Mouse (Mus musculus) layer of hippocampus, postnatal 25 days (tissue): ENCODE measurements at regions not wholly inside any gene's neighbourhood (a gene's known extent, or its start where the extent isn't known, plus 50 kb on each side); places are given as distances from the start of the nearest gene placed in this dataset.
"Not testable (repeated sequence)": the region's sequence is repeated elsewhere in the genome, so short reads cannot be mapped to it uniquely, and the experiment has no call there.

ENCODE experiments used
- DNase-seq, 2 experiments: peaks; one replicate each; pipeline ENCODE4 v3.0.0; 2022; ENCODE audit warnings: mixed read lengths in 2 of 2, low spot score in 1 of 2; ENCODE audit errors: extremely low spot score in 1 of 2

GRCm38 (mm10) chr11:111926336-111926735 is 855.7 kb upstream of the Sox9 start:
- no peak for DNase-seq

- DNase-seq = no peak
Observed at GRCm38 (mm10) chr11:111929366-111929765, 852.7 kb upstream of the Sox9 start.

DNA sequence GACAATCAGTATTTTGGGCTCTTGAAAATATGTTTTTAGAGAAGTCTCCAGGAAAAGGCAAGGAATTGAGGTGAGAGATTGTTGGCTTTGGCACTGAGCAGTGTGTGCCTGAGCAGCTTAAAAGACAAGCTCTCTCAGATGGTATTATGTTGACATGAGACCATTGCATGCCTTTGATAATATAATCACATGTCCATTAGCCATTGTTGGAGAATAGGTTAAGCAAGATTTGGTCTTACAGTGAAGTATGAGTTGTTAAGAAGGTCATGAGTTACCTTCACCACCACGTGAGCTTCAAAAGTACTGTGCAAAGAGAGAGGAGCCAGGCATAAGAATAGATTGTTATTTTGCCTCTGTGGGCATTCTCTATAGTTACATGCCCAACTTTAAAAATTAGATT is 850.0 kb upstream of the Sox9 start:
- DNase-seq = no peak

DNA sequence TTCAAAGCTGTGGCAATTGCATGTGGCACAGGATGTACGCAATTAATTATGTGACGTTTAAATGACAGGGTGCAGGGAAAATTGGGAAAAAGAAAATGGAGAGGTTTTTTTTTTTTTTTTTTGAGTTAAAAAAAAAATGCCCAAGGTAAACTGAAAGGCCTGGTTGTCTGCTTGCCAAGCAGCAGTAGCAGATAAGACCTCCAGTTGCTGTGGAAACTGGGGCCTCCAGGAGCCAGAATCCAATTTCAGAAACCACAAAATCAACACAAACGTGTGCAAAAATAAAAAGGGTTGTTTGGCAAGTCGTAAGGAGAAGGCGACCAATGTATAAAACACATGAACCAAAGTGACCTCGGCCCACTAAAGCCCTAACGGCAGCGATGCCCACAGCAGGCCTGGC is 837.7 kb upstream of the Sox9 start:
- no peak for DNase-seq

DNA sequence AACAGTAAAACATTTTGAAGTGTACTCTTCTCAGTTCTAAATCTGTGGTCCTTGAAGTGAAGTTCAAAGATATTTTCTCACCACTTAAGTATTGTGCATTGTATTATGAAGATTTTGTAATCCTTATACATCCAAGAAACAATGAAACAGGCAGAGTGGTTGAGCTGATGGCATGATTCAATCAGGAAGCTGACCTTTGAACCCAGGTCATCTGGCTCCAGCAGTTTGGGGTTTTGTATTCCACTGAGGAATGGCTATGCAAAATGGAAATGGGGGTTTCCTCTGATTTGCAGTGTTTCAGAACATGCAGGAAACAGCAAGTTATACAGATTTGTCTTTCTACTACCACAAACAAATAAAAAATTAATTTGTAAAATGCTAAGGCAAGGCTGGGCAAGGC is 836.2 kb upstream of the Sox9 start:
- no peak for DNase-seq

- no peak for DNase-seq
Observed at GRCm38 (mm10) chr11:111947671-111948070, 834.4 kb upstream of the Sox9 start.

GRCm38 (mm10) chr11:111953421-111953820 is 828.6 kb upstream of the Sox9 start:
- DNase-seq = no peak

DNA sequence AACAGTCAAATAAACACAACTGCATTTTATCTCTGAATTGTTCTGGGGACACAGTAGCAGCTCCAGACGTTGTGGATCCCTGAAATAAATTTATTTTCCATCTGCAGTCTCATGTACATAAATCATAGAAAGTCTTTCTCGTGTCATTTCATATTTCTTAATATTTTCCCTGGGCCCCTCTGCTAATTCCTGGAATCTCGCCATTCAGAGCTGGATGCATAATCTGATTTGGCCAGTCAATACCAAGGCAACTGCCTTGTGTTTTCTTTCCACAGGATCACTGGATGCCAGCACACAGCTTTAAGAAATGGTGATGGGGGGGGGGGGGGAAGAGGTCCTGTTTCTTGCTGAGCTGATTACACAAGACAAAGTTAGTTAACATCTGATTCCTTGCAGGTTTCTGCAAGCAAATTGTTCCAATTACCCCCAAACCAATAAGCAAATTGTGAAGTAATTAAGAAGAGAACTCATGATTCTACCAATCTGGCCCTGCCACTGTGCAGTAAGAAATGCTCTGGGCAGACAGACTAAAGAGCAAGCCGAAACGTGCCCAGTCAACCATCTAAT is 824.2 kb upstream of the Sox9 start:
- no peak for DNase-seq

DNA sequence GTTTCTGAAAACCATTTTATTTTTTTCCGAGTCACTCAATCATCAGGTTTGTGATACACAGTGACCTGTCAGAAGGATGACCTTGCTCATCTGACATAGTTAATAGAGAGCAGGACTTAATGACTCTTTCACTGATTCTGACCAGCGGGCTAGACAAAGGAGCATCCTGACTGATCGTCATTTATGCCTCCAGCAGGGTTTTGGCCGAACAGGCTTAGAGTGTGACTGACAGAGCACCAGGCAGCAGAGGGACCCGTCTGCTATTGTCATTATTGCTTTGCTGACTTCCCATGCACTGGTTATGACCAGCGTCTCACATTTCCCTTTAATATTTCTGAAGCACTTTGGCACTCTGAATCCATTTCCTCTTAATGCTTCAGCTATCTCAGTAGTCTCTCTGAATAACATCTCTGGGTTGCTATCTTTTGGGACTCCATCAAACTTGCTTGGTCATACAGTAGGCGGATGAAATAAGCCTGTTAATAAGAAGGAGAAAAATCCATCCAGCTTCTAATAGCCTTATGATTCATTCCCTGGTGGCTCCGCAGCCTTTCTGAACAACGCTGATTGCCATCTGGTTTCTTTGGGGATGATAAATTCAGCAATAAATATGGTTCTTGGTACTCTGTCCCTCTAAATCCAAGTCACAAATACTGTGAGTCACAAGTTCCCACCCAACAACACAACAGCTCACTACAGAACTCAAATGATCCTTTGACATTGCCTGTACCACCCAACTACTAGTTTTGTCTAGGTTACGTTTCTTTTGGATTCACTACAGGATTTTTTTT is 820.8 kb upstream of the Sox9 start:
- DNase-seq = no peak

DNA sequence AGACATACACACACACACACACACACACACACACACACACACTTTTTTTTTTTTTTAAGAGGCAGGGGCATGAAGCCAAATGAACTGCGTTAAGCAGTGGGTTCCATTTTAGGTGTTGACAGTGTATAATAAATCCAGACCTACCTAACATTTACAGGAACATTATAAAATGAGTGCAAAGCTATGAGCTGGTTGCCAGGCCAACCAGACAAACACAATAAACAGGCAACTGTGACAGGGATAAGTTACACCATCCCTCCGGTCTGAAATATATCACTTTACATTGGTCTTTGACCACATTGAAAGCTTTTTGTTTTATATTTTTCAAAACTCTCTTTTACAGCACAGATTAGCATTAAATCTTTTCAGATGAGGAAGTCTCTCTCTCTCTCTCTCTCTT is 820.2 kb upstream of the Sox9 start:
- DNase-seq = no peak

DNA sequence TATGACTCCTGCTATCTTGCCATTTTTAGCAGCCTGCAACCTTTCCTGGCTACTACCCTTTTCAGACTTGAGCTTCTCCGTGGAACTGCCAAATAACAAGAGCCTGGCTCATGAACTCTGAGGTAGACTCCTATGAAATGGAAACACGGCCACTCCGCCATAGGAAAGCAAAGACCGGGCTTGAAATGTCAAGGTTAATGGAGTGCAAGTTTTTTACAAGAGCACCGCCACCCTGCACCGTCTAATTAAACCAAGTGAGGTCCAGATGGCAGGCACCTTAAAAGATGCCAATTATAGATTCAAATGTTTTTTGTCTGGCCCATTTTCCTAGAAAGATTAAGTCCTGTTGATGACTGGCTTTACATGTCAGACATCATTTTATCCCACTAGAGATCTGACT is 818.0 kb upstream of the Sox9 start:
- no peak for DNase-seq

- no peak for DNase-seq
Observed at GRCm38 (mm10) chr11:111966401-111966800, 815.6 kb upstream of the Sox9 start.

DNA sequence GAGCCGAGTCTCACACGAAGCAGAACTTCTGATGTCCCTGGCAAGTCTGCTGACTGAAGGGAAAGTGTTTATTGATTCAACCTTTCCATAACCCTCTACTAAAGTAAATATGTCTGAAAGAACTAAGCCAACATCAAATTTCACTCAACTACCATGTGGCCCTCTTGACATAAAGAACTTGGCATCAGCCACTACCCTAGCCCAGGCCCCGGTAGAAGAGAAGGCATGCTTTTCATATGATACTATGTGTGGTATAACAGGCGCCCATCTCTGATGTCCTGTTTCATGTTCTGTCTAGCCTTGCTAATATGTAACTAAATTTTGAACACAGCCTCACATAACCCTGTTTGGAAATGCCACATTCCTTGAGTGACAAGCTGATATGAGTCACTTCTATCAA is 811.0 kb upstream of the Sox9 start:
- no peak for DNase-seq

GRCm38 (mm10) chr11:111978667-111979066 is 803.4 kb upstream of the Sox9 start:
- no peak for DNase-seq

- DNase-seq = no peak
Observed at GRCm38 (mm10) chr11:111996395-111996794, 785.6 kb upstream of the Sox9 start.

GRCm38 (mm10) chr11:112010848-112011247 is 771.2 kb upstream of the Sox9 start:
- not testable (repeated sequence) for DNase-seq

GRCm38 (mm10) chr11:112017906-112018305 is 764.1 kb upstream of the Sox9 start:
- DNase-seq = no peak

- DNase-seq = no peak
Observed at GRCm38 (mm10) chr11:112028031-112028430, 754.0 kb upstream of the Sox9 start.

DNA sequence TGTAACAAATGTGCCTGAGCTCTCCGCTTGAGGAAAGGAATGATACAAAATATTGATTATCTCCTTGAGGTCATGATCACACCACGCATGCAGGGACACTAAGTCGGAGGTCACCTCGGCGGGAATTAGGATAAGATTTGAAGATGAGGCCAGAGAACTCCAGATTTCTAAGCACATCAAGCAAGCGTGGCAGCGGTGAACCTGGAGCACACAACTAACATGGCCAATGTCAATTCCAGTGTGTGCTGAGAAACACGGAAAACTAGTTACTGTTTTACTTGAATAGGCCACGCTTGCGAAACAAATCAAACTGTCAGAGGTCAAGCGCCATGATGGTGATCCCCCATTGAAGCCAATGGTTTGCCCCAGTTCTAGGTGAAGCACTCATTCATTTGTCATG is 743.3 kb upstream of the Sox9 start:
- no peak for DNase-seq

DNA sequence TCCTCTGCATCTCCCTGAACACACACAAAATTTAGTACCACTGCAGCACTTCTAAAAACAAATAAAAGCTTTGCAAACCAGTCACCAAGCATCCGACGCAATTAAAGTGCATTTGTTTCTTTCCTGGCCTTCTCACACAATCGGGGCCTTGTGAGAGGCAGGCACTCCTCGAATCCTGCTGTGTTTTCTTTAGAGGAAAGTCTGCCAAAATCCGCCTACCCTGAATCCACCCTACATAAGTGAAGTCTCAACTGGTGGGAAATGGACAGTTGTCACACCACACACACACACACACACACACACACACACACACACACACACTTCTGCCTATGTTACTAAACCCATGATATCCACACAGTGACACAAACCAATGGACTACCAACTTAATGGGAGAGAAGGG is 737.6 kb upstream of the Sox9 start:
- DNase-seq = no peak

- no peak for DNase-seq
Observed at GRCm38 (mm10) chr11:112045353-112045752, 736.7 kb upstream of the Sox9 start.

GRCm38 (mm10) chr11:112050362-112050761 is 731.7 kb upstream of the Sox9 start:
- DNase-seq = no peak
